Mouse (Mus musculus) ES-E14 (cell line): ENCODE measurements at regions not wholly inside any gene's neighbourhood (a gene's known extent, or its start where the extent isn't known, plus 50 kb on each side); places are given as distances from the start of the nearest gene placed in this dataset.

ENCODE experiments used
- MAFK ChIP-seq: IDR thresholded peaks from 2 replicates; pipeline ENCODE4 v1.6.1; 2014; ENCODE audit warnings: mild to moderate bottlenecking, low read depth, low read length, inconsistent platforms; ENCODE audit not compliant: insufficient read depth
- ZC3H11A ChIP-seq: IDR thresholded peaks from 2 replicates; pipeline ENCODE4 v1.6.1; 2012; ENCODE audit warnings: low read depth, mild to moderate bottlenecking, inconsistent platforms, low read length, borderline replicate concordance

- TF ChIP-seq MAFK (peak; percentile 77), ZC3H11A (no peak)
Observed at GRCm38 (mm10) chr6:103272216-103272615, 238.2 kb upstream of the Chl1 start.
